Mouse (Mus musculus): ENCODE measurements at regions not wholly inside any gene's neighbourhood (a gene's known extent, or its start where the extent isn't known, plus 50 kb on each side); places are given as distances from the start of the nearest gene placed in this dataset.

DNA sequence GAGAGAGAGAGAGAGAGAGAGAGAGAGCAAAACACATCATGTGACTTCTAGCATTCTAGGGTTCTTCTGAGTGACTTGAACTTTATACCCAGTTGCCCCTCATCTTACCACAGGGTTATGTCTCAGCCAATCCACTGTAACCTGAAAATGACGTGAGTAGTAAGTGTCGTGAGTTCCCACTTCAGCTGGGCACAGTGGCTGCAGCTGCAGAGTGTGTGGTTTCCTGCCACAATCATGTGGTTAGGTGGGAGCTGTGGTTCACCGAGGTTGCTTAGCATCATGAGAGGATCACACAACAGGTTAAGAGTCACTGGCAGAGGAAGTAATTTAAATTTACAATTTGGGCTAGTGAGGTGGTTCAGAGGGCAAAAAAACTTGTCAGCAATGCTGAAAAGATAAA is 253.1 kb upstream of the Xylt1 start:
- TF ChIP-seq CTCF (IDR thresholded peaks at IDR 0.05; ENCODE audit: control insufficient read depth, insufficient read depth, insufficient read length): no peak
- TF ChIP-seq FOSL1 (IDR thresholded peaks at IDR 0.05; ENCODE audit: insufficient read depth, low read length, poor library complexity, severe bottlenecking): no peak
- TF ChIP-seq USF1 (IDR thresholded peaks at IDR 0.05; ENCODE audit: low read depth): no peak

Measured in C2C12 (cell line).